Mouse (Mus musculus) bone marrow, adult 2 months (tissue): ENCODE results near the gene Pomp.

Experiments used
- CTCF ChIP-seq: fragments of 200-500 bp; IDR thresholded peaks from 2 replicates; pipeline ENCODE4 v1.5.1; 2011; ENCODE audit warnings: low read length, control low read depth; ENCODE audit not compliant: control insufficient read depth, insufficient read depth
- POLR2A ChIP-seq: fragments of 200-500 bp; IDR thresholded peaks from 2 replicates; pipeline ENCODE4 v1.6.1; 2011; ENCODE audit warnings: low read depth, mild to moderate bottlenecking, control low read depth, low read length, borderline replicate concordance; ENCODE audit not compliant: control insufficient read depth

DNA sequence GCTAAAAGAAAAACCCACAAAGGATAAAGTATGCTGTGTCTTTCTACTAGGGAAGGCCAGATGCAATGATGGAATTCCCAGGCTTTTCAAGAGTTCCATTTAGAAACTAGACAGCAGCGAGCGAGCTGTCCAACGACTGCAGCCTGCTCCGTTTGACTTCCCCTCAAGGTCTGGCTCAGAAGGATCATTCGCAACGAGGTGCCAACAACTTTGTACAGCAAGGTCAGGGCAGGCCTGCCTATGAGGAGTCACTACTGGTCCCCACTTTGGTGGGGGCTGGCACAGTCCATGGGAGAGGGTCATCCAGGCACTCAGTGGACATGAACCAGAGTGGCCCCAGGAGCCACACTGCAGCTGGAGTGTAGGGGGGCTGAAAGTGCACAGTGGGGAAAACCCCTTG lies 23.3 kb downstream of the Pomp start:
- TF ChIP-seq CTCF (no peak), POLR2A (no peak)
